Mouse (Mus musculus): ENCODE measurements around the gene Atad5.
"Not testable (repeated sequence)": the region's sequence is repeated elsewhere in the genome, so short reads cannot be mapped to it uniquely, and the experiment has no call there.

Gene Atad5

GRCm38 (mm10) chr11:80081786-80082319 lies 7.3 kb upstream of the Atad5 start:
- no peak for DNase-seq

- no peak for DNase-seq
These were observed 3.7 kb upstream of the Atad5 start for GRCm38 (mm10) chr11:80085356-80086055.

- peak; percentile 74 for DNase-seq
These were observed 2.4 kb upstream of the Atad5 start for GRCm38 (mm10) chr11:80086844-80087243.

GRCm38 (mm10) chr11:80089817-80090214 lies 616 bp downstream of the Atad5 start:
- no peak for DNase-seq

- DNase-seq, result no peak
These were observed 1.5 kb downstream of the Atad5 start for GRCm38 (mm10) chr11:80090555-80091164.

- DNase-seq, result no peak
These were observed 9.3 kb downstream of the Atad5 start for GRCm38 (mm10) chr11:80098444-80099056.

- no peak for DNase-seq
These were observed 12.1 kb downstream of the Atad5 start for GRCm38 (mm10) chr11:80101298-80101697.

GRCm38 (mm10) chr11:80104407-80104806 lies 15.2 kb downstream of the Atad5 start:
- no peak for DNase-seq

- no peak for DNase-seq
These were observed 27.2 kb downstream of the Atad5 start for GRCm38 (mm10) chr11:80116411-80116810.

- no peak for DNase-seq
These were observed 42.9 kb downstream of the Atad5 start for GRCm38 (mm10) chr11:80132050-80132449.

GRCm38 (mm10) chr11:80134744-80135143 lies 45.5 kb downstream of the Atad5 start:
- no peak for DNase-seq

- no peak for DNase-seq
These were observed 46.9 kb downstream of the Atad5 start for GRCm38 (mm10) chr11:80135954-80136683.

GRCm38 (mm10) chr11:80136786-80137185 lies 47.6 kb downstream of the Atad5 start:
- no peak for DNase-seq

- DNase-seq, result no peak
These were observed 48.6 kb downstream of the Atad5 start for GRCm38 (mm10) chr11:80137773-80138172.

- peak; percentile 80 for DNase-seq
These were observed 52.8 kb downstream of the Atad5 start, which contains the start of gene Tefm for GRCm38 (mm10) chr11:80141825-80142521. TSS of gene Tefm (minus strand) at chr11:80142175.

- DNase-seq, result no peak
These were observed 53.7 kb downstream of the Atad5 start for GRCm38 (mm10) chr11:80142872-80143271.

GRCm38 (mm10) chr11:80145787-80146275 lies 56.6 kb downstream of the Atad5 start:
- no peak for DNase-seq

GRCm38 (mm10) chr11:80147748-80148147 lies 58.5 kb downstream of the Atad5 start:
- DNase-seq, result no peak

- DNase-seq, result no peak
These were observed 59.1 kb downstream of the Atad5 start for GRCm38 (mm10) chr11:80148313-80148712.

GRCm38 (mm10) chr11:80148974-80149373 lies 59.8 kb downstream of the Atad5 start:
- DNase-seq, result not testable (repeated sequence)

GRCm38 (mm10) chr11:80149412-80150023 lies 60.3 kb downstream of the Atad5 start:
- no peak for DNase-seq

- no peak for DNase-seq
These were observed 61.4 kb downstream of the Atad5 start for GRCm38 (mm10) chr11:80150566-80150965.
